Mouse (Mus musculus) ES-E14 (cell line): ENCODE measurements around the gene Gm9903.

Source experiments
- CHD2 ChIP-seq: IDR thresholded peaks from 2 replicates; pipeline ENCODE4 v1.6.1; 2014; ENCODE audit warnings: mild to moderate bottlenecking, low read depth, low read length, inconsistent platforms
- HCFC1 ChIP-seq: IDR thresholded peaks from 2 replicates; pipeline ENCODE4 v1.6.1; 2012; ENCODE audit warnings: low read length, inconsistent platforms, borderline replicate concordance; ENCODE audit not compliant: insufficient read depth
- ZC3H11A ChIP-seq: IDR thresholded peaks from 2 replicates; pipeline ENCODE4 v1.6.1; 2012; ENCODE audit warnings: low read depth, mild to moderate bottlenecking, inconsistent platforms, low read length, borderline replicate concordance

- TF ChIP-seq ZC3H11A (no peak), HCFC1 (no peak), CHD2 (no peak)
Observed at GRCm38 (mm10) chr5:33637606-33638350, 8.1 kb downstream of the Gm9903 start.
